Mouse (Mus musculus) midbrain, postnatal 0 days (tissue): ENCODE measurements around the gene Atp7a. TPM values are rescaled to one million over a fixed set of nuclear protein-coding genes. Genes with fewer than 3 reads are reported as not detected.

Experiments
- ATAC-seq: fragments of 200-750 bp; cut with Nextera tagmentation; 2 replicates; pipeline ENCODE4 v1.8.0; 2017; ENCODE audit warnings: moderate number of reproducible peaks, mild to moderate bottlenecking, moderate TSS enrichment, moderate library complexity; ENCODE audit not compliant: low FRiP score
- DNase-seq: peaks from one replicate; pipeline ENCODE4 v3.0.0-alpha.2; 2015; ENCODE audit warnings: low spot score
- H3K27ac ChIP-seq: fragments of 300-500 bp; sonication (generic); 2 replicates; pipeline ENCODE4 v1.5.1; 2014; ENCODE audit warnings: low read depth, mild to moderate bottlenecking, low read length, mixed read lengths
- H3K27me3 ChIP-seq: fragments of 300-500 bp; sonication (generic); 2 replicates; pipeline ENCODE4 v1.6.1; 2014; ENCODE audit warnings: low read length, control low read depth, mixed read lengths; ENCODE audit not compliant: insufficient read depth
- H3K36me3 ChIP-seq: fragments of 300-500 bp; sonication (generic); 2 replicates; pipeline ENCODE4 v1.6.1; 2014; ENCODE audit warnings: low read length, control low read depth, mixed read lengths; ENCODE audit not compliant: insufficient read depth
- H3K4me1 ChIP-seq: fragments of 300-500 bp; sonication (generic); 2 replicates; pipeline ENCODE4 v1.6.1; 2014; ENCODE audit warnings: mild to moderate bottlenecking, control low read depth, antibody characterized with exemption, low read length, mixed read lengths; ENCODE audit not compliant: insufficient read depth
- H3K4me2 ChIP-seq: fragments of 300-500 bp; sonication (generic); 2 replicates; pipeline ENCODE4 v1.6.1; 2014; ENCODE audit warnings: low read depth, mild to moderate bottlenecking, low read length, mixed read lengths; ENCODE audit not compliant: poor library complexity, severe bottlenecking
- H3K4me3 ChIP-seq: fragments of 300-500 bp; sonication (generic); 2 replicates; pipeline ENCODE4 v1.5.1; 2014; ENCODE audit warnings: low read depth, mild to moderate bottlenecking, low read length, moderate library complexity
- H3K9ac ChIP-seq: fragments of 300-500 bp; sonication (generic); replicated peaks from 2 replicates; pipeline ENCODE4 v1.6.1; 2014; ENCODE audit warnings: mild to moderate bottlenecking, low read length, moderate library complexity, mixed read lengths; ENCODE audit not compliant: poor library complexity, severe bottlenecking
- H3K9me3 ChIP-seq: fragments of 300-500 bp; sonication (generic); 2 replicates; pipeline ENCODE4 v1.6.1; 2016; ENCODE audit warnings: low read length, control low read depth
- CTCF ChIP-seq: IDR thresholded peaks from 2 replicates; pipeline ENCODE4 v1.5.1; 2016; ENCODE audit warnings: antibody characterized with exemption, mild to moderate bottlenecking
- WGBS: fragments of 180-500 bp; shearing (Covaris S2); extraction: QIAGEN DNeasy Blood & Tissue Kit; methylation state at CpG from one replicate; pipeline ENCODE4 v1.1.7; 2014; 5-methylcytosine and 5-hydroxymethylcytosine counted together
- polyA plus RNA-seq: library from polyadenylated mRNA; unstranded; fragments of >200 nt; fragmentation: Nextera tagmentation; extraction: Ambion mirVana; gene quantifications from 2 replicates; pipeline ENCODE4 v1.2.1, GENCODE M21; 2015
- total RNA-seq: library from RNA; depleted of rRNA; stranded (reverse); fragments of >200 nt; gene quantifications from 2 replicates; pipeline ENCODE4 v1.2.3, GENCODE M21; 2014

Gene Atp7a
- total and polyA plus RNA-seq, 2 experiments from 2014 or later = 7.0 to 10.0 TPM

- no peaks in the 10 kb centered on the region for H3K36me3 ChIP-seq
These were observed 115.9 kb downstream of the Atp7a start, which contains the start of gene Tlr13 for GRCm38 (mm10) chrX:106142936-106143335. Gene Tlr13, plus strand, starts transcription at chrX:106143204.

GRCm38 (mm10) chrX:106148185-106148584 is 121.1 kb downstream of the Atp7a start:
- ATAC-seq (no peak), DNase-seq (no peak)
- Histone ChIP-seq H3K27ac (no peak overlapping the region), H3K4me1 (no peaks in the 10 kb centered on the region), H3K9ac (no peak overlapping the region), H3K9me3 (no peaks in the 10 kb centered on the region), H3K27me3 (no peaks in the 10 kb centered on the region), H3K36me3 (no peaks in the 10 kb centered on the region), H3K4me3 (no peak overlapping the region), H3K4me2 (no peak overlapping the region)
- WGBS = 93% methylated on average over 1 of the region's 1 CpGs
- no peak for TF ChIP-seq CTCF

More at GRCm38 (mm10) chrX:106142936-106143335, 115.9 kb downstream of the Atp7a start, which contains the start of gene Tlr13:
- Histone ChIP-seq H3K27ac (no peak within 1 kb of the TSS), H3K27me3 (no peaks in the 10 kb centered on the region), H3K9me3 (no peaks in the 10 kb centered on the region), H3K4me2 (no peak within 1 kb of the TSS), H3K9ac (no peak within 1 kb of the TSS), H3K4me1 (no peaks in the 10 kb centered on the region), H3K4me3 (no peak within 1 kb of the TSS)
- ATAC-seq (no peak), DNase-seq (no peak)
- 84% methylated on average over 6 of the region's 6 CpGs for WGBS
- TF ChIP-seq CTCF = no peak

- WGBS = 79% methylated on average over 3 of the region's 3 CpGs
- ATAC-seq (no peak), DNase-seq (no peak)
- no peaks in the 10 kb centered on the region for H3K27me3 ChIP-seq
- H3K9ac ChIP-seq = no peak overlapping the region
- no peaks in the 10 kb centered on the region for H3K36me3 ChIP-seq
- H3K4me1 ChIP-seq = no peaks in the 10 kb centered on the region
- H3K4me2 ChIP-seq = no peak overlapping the region
- no peak overlapping the region for H3K4me3 ChIP-seq
- TF ChIP-seq CTCF = no peak
- no peaks in the 10 kb centered on the region for H3K9me3 ChIP-seq
- H3K27ac ChIP-seq = no peak overlapping the region
These were observed 122.4 kb downstream of the Atp7a start for GRCm38 (mm10) chrX:106149460-106149859.

- H3K4me1 ChIP-seq = no peaks in the 10 kb centered on the region
These were observed 127.1 kb downstream of the Atp7a start for GRCm38 (mm10) chrX:106154180-106154586.

GRCm38 (mm10) chrX:106155892-106156291 is 128.8 kb downstream of the Atp7a start:
- Histone ChIP-seq H3K36me3 (no peaks in the 10 kb centered on the region), H3K4me1 (no peaks in the 10 kb centered on the region), H3K27me3 (no peaks in the 10 kb centered on the region), H3K9me3 (no peaks in the 10 kb centered on the region), H3K4me3 (no peak overlapping the region), H3K9ac (no peak overlapping the region), H3K4me2 (no peak overlapping the region), H3K27ac (no peak overlapping the region)
- no peak for TF ChIP-seq CTCF
- no peak for ATAC-seq
- DNase-seq = no peak
- 80% methylated on average over 4 of the region's 4 CpGs for WGBS

More at GRCm38 (mm10) chrX:106154180-106154586, 127.1 kb downstream of the Atp7a start:
- Histone ChIP-seq H3K4me3 (no peak overlapping the region), H3K9ac (no peak overlapping the region), H3K27ac (no peak overlapping the region), H3K4me2 (no peak overlapping the region), H3K36me3 (no peaks in the 10 kb centered on the region), H3K9me3 (no peaks in the 10 kb centered on the region), H3K27me3 (no peaks in the 10 kb centered on the region)
- TF ChIP-seq CTCF = no peak
- no peak for ATAC-seq
- DNase-seq = no peak

- Histone ChIP-seq H3K4me1 (no peaks in the 10 kb centered on the region), H3K9me3 (no peaks in the 10 kb centered on the region), H3K27me3 (no peaks in the 10 kb centered on the region), H3K27ac (no peak overlapping the region), H3K4me3 (no peak overlapping the region), H3K36me3 (no peaks in the 10 kb centered on the region), H3K9ac (no peak overlapping the region), H3K4me2 (no peak overlapping the region)
- ATAC-seq = no peak
- 63% methylated on average over 5 of the region's 5 CpGs for WGBS
- DNase-seq = no peak
- no peak for TF ChIP-seq CTCF
These were observed 136.9 kb downstream of the Atp7a start for GRCm38 (mm10) chrX:106163995-106164394.
